Mouse (Mus musculus) lung, embryonic 16.5 days (tissue): ENCODE measurements at regions not wholly inside any gene's neighbourhood (a gene's known extent, or its start where the extent isn't known, plus 50 kb on each side); places are given as distances from the start of the nearest gene placed in this dataset.
"Not testable (repeated sequence)": the region's sequence is repeated elsewhere in the genome, so short reads cannot be mapped to it uniquely, and the experiment has no call there.

ENCODE experiments used
- ATAC-seq: fragments of 200-750 bp; cut with Nextera tagmentation; 2 replicates; pipeline ENCODE4 v1.8.0; 2017; ENCODE audit warnings: low read depth, mild to moderate bottlenecking, moderate library complexity
- H3K27ac ChIP-seq: fragments of 300-500 bp; sonication (generic); 2 replicates; pipeline ENCODE4 v1.5.1; 2014; ENCODE audit warnings: mild to moderate bottlenecking, control low read depth, low read length
- H3K27me3 ChIP-seq: fragments of 300-500 bp; sonication (generic); 2 replicates; pipeline ENCODE4 v1.6.1; 2014; ENCODE audit warnings: low read depth, low read length, mixed read lengths; ENCODE audit not compliant: control insufficient read depth, insufficient read depth
- H3K36me3 ChIP-seq: fragments of 300-500 bp; sonication (generic); 2 replicates; pipeline ENCODE4 v1.6.1; 2014; ENCODE audit warnings: low read length; ENCODE audit not compliant: control insufficient read depth, insufficient read depth
- H3K4me1 ChIP-seq: fragments of 300-500 bp; sonication (generic); replicated peaks from 2 replicates; pipeline ENCODE4 v1.6.1; 2014; ENCODE audit warnings: low read length, mixed read lengths; ENCODE audit not compliant: control insufficient read depth, insufficient read depth
- H3K4me2 ChIP-seq: fragments of 300-500 bp; sonication (generic); 2 replicates; pipeline ENCODE4 v1.6.1; 2014; ENCODE audit warnings: low read depth, low read length, control low read depth
- H3K4me3 ChIP-seq: fragments of 300-500 bp; sonication (generic); 2 replicates; pipeline ENCODE4 v1.5.1; 2014; ENCODE audit warnings: mild to moderate bottlenecking, low read length, control low read depth
- H3K9ac ChIP-seq: fragments of 300-500 bp; sonication (generic); 2 replicates; pipeline ENCODE4 v1.6.1; 2014; ENCODE audit warnings: low read length, control low read depth
- H3K9me3 ChIP-seq: fragments of 300-500 bp; sonication (generic); 2 replicates; pipeline ENCODE4 v1.6.1; 2016; ENCODE audit warnings: low read length; ENCODE audit not compliant: control insufficient read depth
- WGBS: fragments of 180-500 bp; shearing (Covaris S2); extraction: QIAGEN DNeasy Blood & Tissue Kit; methylation state at CpG from one replicate; pipeline ENCODE4 v1.1.7; 2014; 5-methylcytosine and 5-hydroxymethylcytosine counted together

- not testable (repeated sequence) for H3K4me1 ChIP-seq
- WGBS = 72% methylated on average over 16 of the region's 16 CpGs
Observed at GRCm38 (mm10) chr1:157622156-157622555, 115.6 kb downstream of the Sec16b start.

GRCm38 (mm10) chr1:157632586-157632985, 126.1 kb downstream of the Sec16b start:
- no peak overlapping the region for H3K4me3 ChIP-seq
- H3K9me3 ChIP-seq = no peaks in the 10 kb centered on the region
- H3K27me3 ChIP-seq = no peaks in the 10 kb centered on the region
- no peaks in the 10 kb centered on the region for H3K36me3 ChIP-seq
- H3K9ac ChIP-seq = no peak overlapping the region
- no peak for ATAC-seq
- H3K4me1 ChIP-seq = no peaks in the 10 kb centered on the region
- H3K4me2 ChIP-seq = no peak overlapping the region
- H3K27ac ChIP-seq = no peak overlapping the region
- 52% methylated on average over 3 of the region's 3 CpGs for WGBS

More at GRCm38 (mm10) chr1:157622156-157622555, 115.6 kb downstream of the Sec16b start:
- not testable (repeated sequence) for H3K27ac ChIP-seq, H3K27me3 ChIP-seq, H3K4me2 ChIP-seq, H3K9me3 ChIP-seq, H3K4me3 ChIP-seq, H3K9ac ChIP-seq, H3K36me3 ChIP-seq, ATAC-seq

GRCm38 (mm10) chr1:157633470-157633869, 126.9 kb downstream of the Sec16b start:
- Histone ChIP-seq H3K4me2 (no peak overlapping the region), H3K27ac (no peak overlapping the region), H3K4me1 (no peaks in the 10 kb centered on the region), H3K4me3 (no peak overlapping the region), H3K27me3 (no peaks in the 10 kb centered on the region), H3K9me3 (no peaks in the 10 kb centered on the region), H3K9ac (no peak overlapping the region), H3K36me3 (no peaks in the 10 kb centered on the region)
- 77% methylated on average over 6 of the region's 6 CpGs for WGBS
- no peak for ATAC-seq

- no peaks in the 10 kb centered on the region for H3K27me3 ChIP-seq
- H3K36me3 ChIP-seq = no peaks in the 10 kb centered on the region
- no peak overlapping the region for H3K4me3 ChIP-seq
- H3K27ac ChIP-seq = no peak overlapping the region
- no peaks in the 10 kb centered on the region for H3K9me3 ChIP-seq
- no peak overlapping the region for H3K9ac ChIP-seq
- ATAC-seq = no peak
- no peaks in the 10 kb centered on the region for H3K4me1 ChIP-seq
- H3K4me2 ChIP-seq = no peak overlapping the region
- WGBS = 84% methylated on average over 6 of the region's 6 CpGs
Observed at GRCm38 (mm10) chr1:157635776-157636175, 129.2 kb downstream of the Sec16b start.

GRCm38 (mm10) chr1:157643524-157643923, 137.0 kb downstream of the Sec16b start:
- H3K4me3 ChIP-seq = no peak overlapping the region
- WGBS = 82% methylated on average over 6 of the region's 6 CpGs
- H3K4me1 ChIP-seq = no peaks in the 10 kb centered on the region
- H3K9ac ChIP-seq = no peak overlapping the region
- H3K4me2 ChIP-seq = no peak overlapping the region
- H3K27ac ChIP-seq = no peak overlapping the region
- no peaks in the 10 kb centered on the region for H3K27me3 ChIP-seq
- H3K36me3 ChIP-seq = no peaks in the 10 kb centered on the region
- ATAC-seq = no peak
- no peaks in the 10 kb centered on the region for H3K9me3 ChIP-seq

GRCm38 (mm10) chr1:157645682-157646421, 139.3 kb downstream of the Sec16b start:
- no peak overlapping the region for H3K4me3 ChIP-seq
- no peak overlapping the region for H3K4me2 ChIP-seq
- WGBS = 73% methylated on average over 8 of the region's 8 CpGs

GRCm38 (mm10) chr1:157655446-157655845, 148.9 kb downstream of the Sec16b start:
- Histone ChIP-seq H3K36me3 (no peaks in the 10 kb centered on the region), H3K4me2 (no peak overlapping the region), H3K4me3 (no peak overlapping the region), H3K4me1 (no peaks in the 10 kb centered on the region), H3K27ac (no peak overlapping the region), H3K27me3 (no peaks in the 10 kb centered on the region), H3K9ac (no peak overlapping the region), H3K9me3 (no peaks in the 10 kb centered on the region)
- ATAC-seq = no peak
- 73% methylated on average over 4 of the region's 4 CpGs for WGBS

More at GRCm38 (mm10) chr1:157645682-157646421, 139.3 kb downstream of the Sec16b start:
- ATAC-seq = no peak
- Histone ChIP-seq H3K9me3 (no peaks in the 10 kb centered on the region), H3K27me3 (no peaks in the 10 kb centered on the region), H3K9ac (no peak overlapping the region), H3K27ac (no peak overlapping the region), H3K4me1 (no peaks in the 10 kb centered on the region), H3K36me3 (no peaks in the 10 kb centered on the region)

GRCm38 (mm10) chr1:157669626-157670025, 163.1 kb downstream of the Sec16b start:
- Histone ChIP-seq H3K27ac (no peak overlapping the region), H3K4me3 (no peak overlapping the region), H3K9me3 (no peaks in the 10 kb centered on the region), H3K9ac (no peak overlapping the region), H3K4me1 (no peaks in the 10 kb centered on the region), H3K36me3 (no peaks in the 10 kb centered on the region), H3K4me2 (no peak overlapping the region), H3K27me3 (no peaks in the 10 kb centered on the region)
- no peak for ATAC-seq
- WGBS = 87% methylated on average over 6 of the region's 6 CpGs

- no peak overlapping the region for H3K9ac ChIP-seq
- no peak for ATAC-seq
- H3K4me3 ChIP-seq = no peak overlapping the region
- no peaks in the 10 kb centered on the region for H3K4me1 ChIP-seq
- WGBS = 19% methylated on average over 7 of the region's 7 CpGs
- H3K27ac ChIP-seq = no peak overlapping the region
- no peak overlapping the region for H3K4me2 ChIP-seq
- no peaks in the 10 kb centered on the region for H3K9me3 ChIP-seq
- H3K36me3 ChIP-seq = no peaks in the 10 kb centered on the region
- no peaks in the 10 kb centered on the region for H3K27me3 ChIP-seq
Observed at GRCm38 (mm10) chr1:157684356-157684755, 177.8 kb downstream of the Sec16b start.
